Mouse (Mus musculus) frontal cortex, adult (tissue): ENCODE data around the gene Ryr3.

ENCODE experiments used
- ATAC-seq: cut with Nextera tagmentation; 2 replicates; pipeline ENCODE4 v1.9.2; 2017; ENCODE audit warnings: mild to moderate bottlenecking, moderate library complexity, mixed read lengths; ENCODE audit not compliant: low TSS enrichment

Ryr3 gene

GRCm38 (mm10) chr2:113216746-113217461, at the start of gene Ryr3:
Gene Ryr3, minus strand, starts transcription at chr2:113217096.
- ATAC-seq, result peak; percentile 80

- ATAC-seq, result no peak
Observed at GRCm38 (mm10) chr2:113238871-113239270, 22.0 kb upstream of the Ryr3 start.

GRCm38 (mm10) chr2:113236993-113237392, 20.1 kb upstream of the Ryr3 start:
- ATAC-seq, result no peak

- ATAC-seq, result peak; percentile 89
Observed at GRCm38 (mm10) chr2:113234559-113234958, 17.7 kb upstream of the Ryr3 start.

GRCm38 (mm10) chr2:113233356-113233755, 16.5 kb upstream of the Ryr3 start:
- ATAC-seq, result no peak

- ATAC-seq, result peak; percentile 58
Observed at GRCm38 (mm10) chr2:113216105-113216745, 671 bp downstream of the Ryr3 start.

- peak; percentile 58; the same call in 1 of the 2 replicates for ATAC-seq
Observed at GRCm38 (mm10) chr2:113210023-113210422, 6.9 kb downstream of the Ryr3 start.

- ATAC-seq, result no peak
Observed at GRCm38 (mm10) chr2:113209263-113209662, 7.6 kb downstream of the Ryr3 start.

- ATAC-seq, result peak; percentile 41; the same call in 1 of the 2 replicates
Observed at GRCm38 (mm10) chr2:113202857-113203256, 14.0 kb downstream of the Ryr3 start.

GRCm38 (mm10) chr2:113199030-113199679, 17.7 kb downstream of the Ryr3 start:
- no peak for ATAC-seq

- ATAC-seq, result no peak
Observed at GRCm38 (mm10) chr2:113187158-113187557, 29.7 kb downstream of the Ryr3 start.

- ATAC-seq, result no peak
Observed at GRCm38 (mm10) chr2:113181701-113182100, 35.2 kb downstream of the Ryr3 start.

- ATAC-seq, result no peak
Observed at GRCm38 (mm10) chr2:113178047-113178446, 38.8 kb downstream of the Ryr3 start.

GRCm38 (mm10) chr2:113176337-113176736, 40.6 kb downstream of the Ryr3 start:
- peak; percentile 76 for ATAC-seq

- no peak for ATAC-seq
Observed at GRCm38 (mm10) chr2:113168096-113168495, 48.8 kb downstream of the Ryr3 start.

- peak; percentile 93 for ATAC-seq
Observed at GRCm38 (mm10) chr2:113161494-113161893, 55.4 kb downstream of the Ryr3 start.

- no peak for ATAC-seq
Observed at GRCm38 (mm10) chr2:113137766-113138165, 79.1 kb downstream of the Ryr3 start.

- ATAC-seq, result no peak
Observed at GRCm38 (mm10) chr2:113123476-113123875, 93.4 kb downstream of the Ryr3 start.

GRCm38 (mm10) chr2:113119080-113119479, 97.8 kb downstream of the Ryr3 start:
- ATAC-seq, result no peak

- no peak for ATAC-seq
Observed at GRCm38 (mm10) chr2:113116788-113117187, 100.1 kb downstream of the Ryr3 start.

GRCm38 (mm10) chr2:113115897-113116283, 101.0 kb downstream of the Ryr3 start:
- ATAC-seq, result no peak

GRCm38 (mm10) chr2:113115248-113115896, 101.5 kb downstream of the Ryr3 start:
- ATAC-seq, result peak; percentile 99
